Mouse (Mus musculus) ES-E14 (cell line): ENCODE data around the gene Olfr646. TPM values are rescaled to one million over a fixed set of nuclear protein-coding genes. Genes with fewer than 3 reads are reported as not detected.

Experiments used
- DNase-seq: peaks from one replicate; pipeline ENCODE4 v3.0.0-alpha.2; 2013; ENCODE audit warnings: low read depth, low spot score
- H3K27ac ChIP-seq: 2 replicates; pipeline ENCODE4 v1.5.1; 2012; ENCODE audit warnings: low read depth, mild to moderate bottlenecking, low read length, moderate library complexity, mixed read lengths; ENCODE audit not compliant: poor library complexity, insufficient read depth, severe bottlenecking
- H3K36me3 ChIP-seq: 2 replicates; pipeline ENCODE4 v1.6.1; 2012; ENCODE audit warnings: mild to moderate bottlenecking, low read length, moderate library complexity, mixed read lengths; ENCODE audit not compliant: control insufficient read depth, poor library complexity, insufficient read depth, severe bottlenecking
- H3K4me1 ChIP-seq, 2 experiments: fragments of 150-350 bp in 1 of 2; sonication (generic) in 1 of 2; 2 replicates each; pipeline ENCODE4 v1.6.1; 2012; ENCODE audit warnings: low read length in 2 of 2, mild to moderate bottlenecking in 1 of 2, mixed read lengths in 1 of 2; ENCODE audit not compliant: control insufficient read depth in 2 of 2, insufficient read depth in 2 of 2, poor library complexity in 1 of 2
- H3K4me3 ChIP-seq, 2 experiments: fragments of 150-350 bp in 1 of 2; sonication (generic) in 1 of 2; 2 replicates each; pipeline ENCODE4 v1.5.1; 2012; ENCODE audit warnings: low read length in 2 of 2, low read depth in 1 of 2, mild to moderate bottlenecking in 1 of 2, mixed read lengths in 1 of 2; ENCODE audit not compliant: insufficient read depth in 1 of 2, poor library complexity in 1 of 2, severe bottlenecking in 1 of 2
- H3K9ac ChIP-seq: 2 replicates; pipeline ENCODE4 v1.6.1; 2012; ENCODE audit warnings: low read depth, mild to moderate bottlenecking, low read length, mixed read lengths; ENCODE audit not compliant: poor library complexity, insufficient read depth, severe bottlenecking
- H3K9me3 ChIP-seq: fragments of 150-350 bp; sonication (generic); 2 replicates; pipeline ENCODE4 v1.6.1; 2012; ENCODE audit warnings: low read depth, mild to moderate bottlenecking, low read length; ENCODE audit not compliant: control insufficient read depth, insufficient read depth
- CHD2 ChIP-seq: IDR thresholded peaks from 2 replicates; pipeline ENCODE4 v1.6.1; 2014; ENCODE audit warnings: mild to moderate bottlenecking, low read depth, low read length, inconsistent platforms
- HCFC1 ChIP-seq: IDR thresholded peaks from 2 replicates; pipeline ENCODE4 v1.6.1; 2012; ENCODE audit warnings: low read length, inconsistent platforms, borderline replicate concordance; ENCODE audit not compliant: insufficient read depth
- ZC3H11A ChIP-seq: IDR thresholded peaks from 2 replicates; pipeline ENCODE4 v1.6.1; 2012; ENCODE audit warnings: low read depth, mild to moderate bottlenecking, inconsistent platforms, low read length, borderline replicate concordance
- in situ Hi-C, 2 experiments: fragments of 600-800 bp; cut with MboI; formaldehyde crosslinking; loops; one replicate each; pipeline ENCODE4 v1.15.1; 2025; ENCODE audit warnings: low sequenced_read_pairs in 2 of 2, inconsistent platforms in 1 of 2; ENCODE audit not compliant: unreplicated experiment in 2 of 2
- total RNA-seq: library from RNA; depleted of rRNA; stranded (reverse); fragments of 300-350 nt; gene quantifications from 2 replicates; pipeline ENCODE4 v1.2.3, GENCODE M21; 2012; rRNA removed

Olfr646 gene
- total RNA-seq, 1 experiment, result not detected

DNA sequence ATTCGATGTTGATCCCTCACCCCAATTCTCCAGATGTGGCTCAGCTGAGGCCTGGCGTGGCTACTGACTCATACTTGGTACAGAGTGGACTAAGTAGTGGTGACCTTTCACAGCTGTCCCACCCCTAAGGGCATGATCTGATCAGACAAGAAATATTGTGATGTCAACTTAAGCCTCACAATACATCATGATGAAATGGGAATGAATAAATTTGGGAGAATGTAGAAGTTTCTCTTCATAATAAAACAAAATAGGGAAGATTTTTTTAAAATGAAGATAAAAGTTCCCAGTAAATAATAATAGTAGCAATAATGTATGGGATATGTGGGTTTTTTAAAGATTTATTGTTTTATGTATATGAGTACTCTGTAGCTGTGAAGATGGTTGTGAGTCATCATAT is 45.8 kb downstream of the Olfr646 start, which contains the start of gene Ubqlnl:
Gene Ubqlnl, minus strand, starts transcription at position 101 of the 400 bp plus-strand sequence.
- no peak for DNase-seq
- Histone ChIP-seq H3K9ac (no peak within 1 kb of the TSS), H3K27ac (no peak within 1 kb of the TSS), H3K4me3 (no peak within 1 kb of the TSS), H3K4me1 (no peaks in the 10 kb centered on the region), H3K9me3 (no peaks in the 10 kb centered on the region), H3K36me3 (no peaks in the 10 kb centered on the region)
- TF ChIP-seq HCFC1, result no peak
- no peak for TF ChIP-seq ZC3H11A
- no peak for TF ChIP-seq CHD2
- in situ Hi-C loops, result no loop called here

Other genes with a start within 250 kb of the Olfr646 start
- gene Olfr66, start 218.6 kb upstream of the Olfr646 start, total RNA-seq, result not detected in 2 replicates
- gene Olfr64, start 210.4 kb upstream of the Olfr646 start, total RNA-seq, result not detected in 2 replicates
- gene Olfr65, start 201.4 kb upstream of the Olfr646 start, total RNA-seq, result not detected in 2 replicates
- not detected in 2 replicates for gene Olfr631, start 176.0 kb upstream of the Olfr646 start, total RNA-seq
- gene Olfr632, start 170.5 kb upstream of the Olfr646 start, total RNA-seq, result not detected in 2 replicates
- not detected in 2 replicates for gene Olfr633, start 160.4 kb upstream of the Olfr646 start, total RNA-seq
- gene Olfr635, start 133.7 kb upstream of the Olfr646 start, total RNA-seq, result not detected in 2 replicates
- not detected in 2 replicates for gene Olfr638, start 106.1 kb upstream of the Olfr646 start, total RNA-seq
- 0.42 and 0.45 TPM in 2 replicates for gene Olfr639, start 87.6 kb upstream of the Olfr646 start, total RNA-seq
- gene Olfr640, start 79.3 kb upstream of the Olfr646 start, total RNA-seq, result not detected in 2 replicates
- not detected in 2 replicates for gene Olfr641, start 69.4 kb upstream of the Olfr646 start, total RNA-seq
- not detected in 2 replicates for gene Olfr642, start 52.2 kb upstream of the Olfr646 start, total RNA-seq
- not detected in 2 replicates for gene 4930516K23Rik, start 43.4 kb upstream of the Olfr646 start, total RNA-seq
- gene Olfr644, start 33.0 kb upstream of the Olfr646 start, total RNA-seq, result not detected in 2 replicates
- gene Olfr645, start 19.4 kb upstream of the Olfr646 start, total RNA-seq, result not detected in 2 replicates
- gene Ubqln5, start 25.0 kb downstream of the Olfr646 start, total RNA-seq, result not detected in 2 replicates
- not detected in 2 replicates for gene Olfr643, start 32.5 kb downstream of the Olfr646 start, total RNA-seq
- not detected in 2 replicates for gene Ubqln3, start 38.4 kb downstream of the Olfr646 start, total RNA-seq
- not detected in 2 replicates for gene Ubqlnl, start 45.7 kb downstream of the Olfr646 start, total RNA-seq
- not detected in 2 replicates for gene Olfm5, start 60.0 kb downstream of the Olfr646 start, total RNA-seq
- 0.04 and 0.05 TPM in 2 replicates for gene Olfr648, start 78.5 kb downstream of the Olfr646 start, total RNA-seq
- gene Olfr649, start 91.1 kb downstream of the Olfr646 start, total RNA-seq, result not detected in 2 replicates
- gene Trim6, start 113.9 kb downstream of the Olfr646 start, total RNA-seq, result 73.9 and 86.1 TPM in 2 replicates
- 1.3 and 1.6 TPM in 2 replicates for gene Trim34a, start 139.6 kb downstream of the Olfr646 start, total RNA-seq
- not detected in 2 replicates for gene Trim5, start 183.2 kb downstream of the Olfr646 start, total RNA-seq
- gene Trim12a, start 210.6 kb downstream of the Olfr646 start, total RNA-seq, result not detected in 2 replicates
- 0.94 and 1.0 TPM in 2 replicates for gene Trim34b, start 224.6 kb downstream of the Olfr646 start, total RNA-seq
- gene Trim12c, start 248.5 kb downstream of the Olfr646 start, total RNA-seq, result 2.5 and 2.9 TPM in 2 replicates